Mouse (Mus musculus) G1E (cell line): ENCODE measurements at regions not wholly inside any gene's neighbourhood (a gene's known extent, or its start where the extent isn't known, plus 50 kb on each side); places are given as distances from the start of the nearest gene placed in this dataset.

ENCODE experiments used
- CTCF ChIP-seq: IDR thresholded peaks from 2 replicates; pipeline ENCODE4 v1.5.1; 2012; ENCODE audit warnings: low read depth, low read length, inconsistent platforms, mixed read lengths
- GATA1 ChIP-seq: IDR thresholded peaks from 2 replicates; pipeline ENCODE4 v1.6.1; 2012; ENCODE audit warnings: borderline replicate concordance, low read length, inconsistent platforms, mixed read lengths
- POLR2AphosphoS5 ChIP-seq: IDR thresholded peaks from 2 replicates; pipeline ENCODE4 v1.6.1; 2012; ENCODE audit warnings: low read depth, low read length, inconsistent platforms; ENCODE audit not compliant: insufficient replicate concordance
- TAL1 ChIP-seq: conservative IDR thresholded peaks from 2 replicates; pipeline ENCODE4 v1.6.1; 2012; ENCODE audit warnings: low read depth, low read length, inconsistent platforms, mixed read lengths

DNA sequence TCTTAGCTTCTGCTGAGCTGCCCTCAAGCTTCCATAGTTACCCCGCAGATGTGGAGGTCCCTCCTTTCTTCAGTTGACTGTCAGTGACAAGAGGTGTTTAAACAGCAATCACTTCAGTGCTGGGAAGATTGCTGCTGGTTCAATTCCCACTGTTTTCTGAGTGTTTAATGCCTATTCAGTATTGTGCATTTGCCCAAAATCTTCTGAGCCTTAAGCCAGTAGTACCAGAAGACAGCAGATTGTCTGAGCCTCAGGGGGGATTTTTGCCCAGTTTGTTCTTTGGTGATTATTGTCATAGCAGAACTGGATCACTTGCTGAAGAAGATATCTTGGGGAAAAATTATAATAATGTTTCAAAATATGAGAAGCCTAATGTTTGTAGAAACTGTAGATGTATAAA is 135.3 kb upstream of the Zfand5 start:
- no peak for TF ChIP-seq CTCF
- no peak for TF ChIP-seq POLR2AphosphoS5
- no peak for TF ChIP-seq TAL1
- TF ChIP-seq GATA1, result no peak
